Mouse (Mus musculus) liver, embryonic 13.5 days (tissue): ENCODE results near the gene Pced1b. TPM values are rescaled to one million over a fixed set of nuclear protein-coding genes. Genes with fewer than 3 reads are reported as not detected.

Experiments
- ATAC-seq: fragments of 200-750 bp; cut with Nextera tagmentation; 2 replicates; pipeline ENCODE4 v1.8.0; 2017; ENCODE audit warnings: low read depth, mild to moderate bottlenecking, moderate number of reproducible peaks, moderate library complexity
- DNase-seq: peaks from one replicate; pipeline ENCODE4 v3.0.0; 2022
- H3K27ac ChIP-seq: fragments of 300-500 bp; sonication (generic); 2 replicates; pipeline ENCODE4 v1.5.1; 2015; ENCODE audit warnings: moderate library complexity, mild to moderate bottlenecking, inconsistent platforms
- H3K27me3 ChIP-seq: fragments of 300-500 bp; sonication (generic); 2 replicates; pipeline ENCODE4 v1.6.1; 2015; ENCODE audit warnings: mild to moderate bottlenecking, inconsistent platforms
- H3K36me3 ChIP-seq: fragments of 300-500 bp; sonication (generic); 2 replicates; pipeline ENCODE4 v1.6.1; 2015; ENCODE audit warnings: mild to moderate bottlenecking, inconsistent platforms
- H3K4me1 ChIP-seq: fragments of 300-500 bp; sonication (generic); replicated peaks from 2 replicates; pipeline ENCODE4 v1.6.1; 2015; ENCODE audit warnings: inconsistent platforms
- H3K4me2 ChIP-seq: fragments of 300-500 bp; sonication (generic); 2 replicates; pipeline ENCODE4 v1.6.1; 2015; ENCODE audit warnings: inconsistent platforms, mild to moderate bottlenecking, moderate library complexity
- H3K4me3 ChIP-seq: fragments of 300-500 bp; sonication (generic); replicated peaks from 2 replicates; pipeline ENCODE4 v1.5.1; 2015; ENCODE audit warnings: mild to moderate bottlenecking, inconsistent platforms
- H3K9ac ChIP-seq: fragments of 300-500 bp; sonication (generic); 2 replicates; pipeline ENCODE4 v1.6.1; 2015; ENCODE audit warnings: mild to moderate bottlenecking, inconsistent platforms
- H3K9me3 ChIP-seq: fragments of 300-500 bp; sonication (generic); replicated peaks from 2 replicates; pipeline ENCODE4 v1.6.1; 2016; ENCODE audit warnings: inconsistent platforms
- WGBS: fragments of 180-500 bp; shearing (Covaris S2); methylation state at CpG from one replicate; pipeline ENCODE4 v1.1.7; 2015; ENCODE audit not compliant: insufficient replicate concordance; 5-methylcytosine and 5-hydroxymethylcytosine counted together
- polyA plus RNA-seq: library from polyadenylated mRNA; unstranded; fragments of >200 nt; fragmentation: Nextera tagmentation; extraction: Ambion mirVana; gene quantifications from 2 replicates; pipeline ENCODE4 v1.2.1, GENCODE M21; 2015

Gene Pced1b
- polyA plus RNA-seq, 1 experiment from 2014 or later: 4.6 TPM

DNA sequence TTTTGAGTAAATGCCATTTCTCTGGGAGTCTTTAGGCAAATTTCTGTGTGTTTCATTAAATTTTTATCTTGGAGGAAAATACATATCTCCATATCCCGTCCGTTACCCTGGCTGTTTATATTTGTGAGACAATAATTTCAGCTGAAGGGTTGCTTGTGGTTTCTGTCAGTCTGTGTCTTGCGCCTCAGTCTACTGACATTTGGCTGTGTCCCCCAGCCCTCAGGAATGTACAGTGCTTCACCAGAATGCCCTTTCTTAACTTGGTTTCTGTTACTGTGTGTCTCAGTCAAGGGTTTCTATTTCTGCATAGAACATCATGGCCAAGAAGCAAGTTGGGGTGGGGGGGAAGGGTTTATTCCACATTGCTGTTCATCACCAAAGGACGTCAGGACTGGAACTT is 42.3 kb downstream of the Pced1b start:
- Histone ChIP-seq H3K27me3 (no peaks in the 10 kb centered on the region), H3K9me3 (no peaks in the 10 kb centered on the region), H3K9ac (no peak overlapping the region), H3K4me2 (no peak overlapping the region), H3K4me3 (no peak overlapping the region), H3K27ac (no peak overlapping the region), H3K36me3 (no peaks in the 10 kb centered on the region), H3K4me1 (no peaks in the 10 kb centered on the region)
- DNase-seq (no peak), ATAC-seq (no peak)
- 65% methylated on average over 4 of the region's 4 CpGs for WGBS

- no peak for ATAC-seq
Measured at GRCm38 (mm10) chr15:97290351-97290750, 43.4 kb downstream of the Pced1b start.

GRCm38 (mm10) chr15:97291291-97292050 is 44.6 kb downstream of the Pced1b start:
- 78% methylated on average over 21 of the region's 21 CpGs for WGBS
- Histone ChIP-seq H3K36me3 (no peaks in the 10 kb centered on the region), H3K9me3 (no peaks in the 10 kb centered on the region), H3K4me1 (no peaks in the 10 kb centered on the region), H3K4me2 (no peak overlapping the region), H3K27me3 (no peaks in the 10 kb centered on the region), H3K9ac (no peak overlapping the region), H3K27ac (no peak overlapping the region), H3K4me3 (no peak overlapping the region)
- DNase-seq (no peak), ATAC-seq (no peak)

More at GRCm38 (mm10) chr15:97290351-97290750, 43.4 kb downstream of the Pced1b start:
- Histone ChIP-seq H3K36me3 (no peaks in the 10 kb centered on the region), H3K4me3 (no peak overlapping the region), H3K9ac (no peak overlapping the region), H3K27me3 (no peaks in the 10 kb centered on the region), H3K27ac (no peak overlapping the region), H3K4me2 (no peak overlapping the region), H3K4me1 (no peaks in the 10 kb centered on the region), H3K9me3 (no peaks in the 10 kb centered on the region)
- DNase-seq: no peak
- WGBS: 81% methylated on average over 6 of the region's 6 CpGs

DNA sequence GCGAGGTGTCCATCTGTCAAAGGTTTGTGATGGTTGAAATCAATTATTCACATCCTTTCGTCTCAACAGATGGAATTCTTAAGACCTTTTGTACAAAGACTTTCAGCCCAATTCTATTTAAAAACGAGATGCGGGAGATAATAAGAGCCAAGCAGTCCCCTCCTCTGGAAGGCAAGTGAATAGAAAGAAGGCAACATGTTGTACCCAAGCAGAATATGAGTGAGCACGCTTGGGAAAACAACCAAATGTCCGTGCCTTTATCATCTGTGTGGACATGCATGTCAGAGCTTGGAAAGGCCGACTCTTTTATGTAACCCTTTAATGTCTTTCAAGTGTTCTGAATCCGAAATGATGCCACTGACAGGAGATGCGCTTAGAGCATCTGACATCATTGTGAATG is 61.0 kb downstream of the Pced1b start:
- Histone ChIP-seq H3K27me3 (no peaks in the 10 kb centered on the region), H3K4me2 (no peak overlapping the region), H3K27ac (no peak overlapping the region), H3K9ac (no peak overlapping the region), H3K9me3 (no peaks in the 10 kb centered on the region), H3K36me3 (no peaks in the 10 kb centered on the region), H3K4me1 (no peaks in the 10 kb centered on the region), H3K4me3 (no peak overlapping the region)
- DNase-seq (no peak), ATAC-seq (no peak)
- 70% methylated on average over 9 of the region's 9 CpGs for WGBS

GRCm38 (mm10) chr15:97309533-97309932 is 62.6 kb downstream of the Pced1b start:
- Histone ChIP-seq H3K4me2 (no peak overlapping the region), H3K4me1 (no peaks in the 10 kb centered on the region), H3K27me3 (no peaks in the 10 kb centered on the region), H3K9me3 (no peaks in the 10 kb centered on the region), H3K4me3 (no peak overlapping the region), H3K27ac (no peak overlapping the region), H3K36me3 (no peaks in the 10 kb centered on the region), H3K9ac (no peak overlapping the region)
- WGBS: 80% methylated on average over 2 of the region's 2 CpGs
- DNase-seq (no peak), ATAC-seq (no peak)

DNA sequence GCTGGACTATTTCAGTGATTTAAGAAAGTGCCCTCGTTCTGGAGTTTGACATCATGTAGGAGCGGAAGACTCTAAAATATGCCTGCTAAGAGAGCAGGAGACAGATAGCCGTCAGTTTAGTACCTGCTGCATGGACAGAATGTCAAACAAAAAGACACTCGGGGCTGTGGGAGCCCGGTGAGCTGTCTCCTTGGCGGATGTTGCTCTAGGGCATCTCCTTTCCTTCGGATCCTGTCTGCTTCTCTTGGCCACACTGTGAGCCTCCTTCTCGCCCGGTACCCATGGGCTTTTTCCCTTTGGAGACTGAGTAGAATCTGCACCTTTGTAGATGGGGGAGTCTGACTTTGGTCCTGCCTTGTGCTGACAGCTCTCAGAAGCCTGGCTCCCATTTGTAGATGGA is 63.3 kb downstream of the Pced1b start:
- H3K4me3 ChIP-seq: no peak overlapping the region
- no peak overlapping the region for H3K27ac ChIP-seq
- no peak overlapping the region for H3K4me2 ChIP-seq
- no peaks in the 10 kb centered on the region for H3K36me3 ChIP-seq
- no peaks in the 10 kb centered on the region for H3K27me3 ChIP-seq
- DNase-seq (no peak), ATAC-seq (no peak)
- H3K9me3 ChIP-seq: no peaks in the 10 kb centered on the region
- 71% methylated on average over 9 of the region's 9 CpGs for WGBS
- no peaks in the 10 kb centered on the region for H3K4me1 ChIP-seq
- H3K9ac ChIP-seq: no peak overlapping the region

- WGBS: 55% methylated on average over 7 of the region's 7 CpGs
Measured at GRCm38 (mm10) chr15:97311211-97311610, 64.3 kb downstream of the Pced1b start.

DNA sequence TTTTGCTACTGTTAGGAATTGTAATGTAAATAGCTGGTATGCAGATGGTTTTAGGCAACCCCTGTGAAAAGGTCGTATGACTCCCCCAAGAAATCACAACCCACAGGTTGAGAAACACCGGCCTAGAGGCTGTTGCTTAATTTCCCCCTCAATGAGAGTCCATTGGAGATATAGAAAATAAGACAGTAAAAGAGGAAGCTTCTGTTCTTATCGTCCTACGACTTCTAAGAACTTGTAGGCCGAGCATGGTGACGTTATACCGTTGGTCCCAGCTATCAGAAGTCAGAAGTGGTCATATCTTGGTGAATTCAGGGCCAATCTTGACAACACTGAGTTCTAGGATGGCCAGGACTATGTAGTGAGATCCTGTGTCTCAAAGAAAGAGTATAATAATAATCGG is 65.0 kb downstream of the Pced1b start:
- Histone ChIP-seq H3K27me3 (no peaks in the 10 kb centered on the region), H3K9ac (no peak overlapping the region), H3K4me1 (no peaks in the 10 kb centered on the region), H3K4me3 (no peak overlapping the region), H3K36me3 (no peaks in the 10 kb centered on the region), H3K4me2 (no peak overlapping the region), H3K27ac (no peak overlapping the region), H3K9me3 (no peaks in the 10 kb centered on the region)
- 25% methylated on average over 8 of the region's 8 CpGs for WGBS
- peak; percentile 7 for DNase-seq
- ATAC-seq: no peak

More at GRCm38 (mm10) chr15:97311211-97311610, 64.3 kb downstream of the Pced1b start:
- Histone ChIP-seq H3K9ac (no peak overlapping the region), H3K36me3 (no peaks in the 10 kb centered on the region), H3K27ac (no peak overlapping the region), H3K4me3 (no peak overlapping the region), H3K9me3 (no peaks in the 10 kb centered on the region), H3K4me1 (no peaks in the 10 kb centered on the region), H3K27me3 (no peaks in the 10 kb centered on the region), H3K4me2 (no peak overlapping the region)
- DNase-seq (no peak), ATAC-seq (no peak)

- no peaks in the 10 kb centered on the region for H3K9me3 ChIP-seq
- no peak overlapping the region for H3K4me3 ChIP-seq
- no peak overlapping the region for H3K9ac ChIP-seq
- H3K27ac ChIP-seq: no peak overlapping the region
- no peak overlapping the region for H3K4me2 ChIP-seq
- H3K36me3 ChIP-seq: no peaks in the 10 kb centered on the region
- 73% methylated on average over 14 of the region's 14 CpGs for WGBS
- DNase-seq (no peak), ATAC-seq (no peak)
- H3K4me1 ChIP-seq: no peaks in the 10 kb centered on the region
- no peaks in the 10 kb centered on the region for H3K27me3 ChIP-seq
Measured at GRCm38 (mm10) chr15:97314720-97315421, 68.0 kb downstream of the Pced1b start.

DNA sequence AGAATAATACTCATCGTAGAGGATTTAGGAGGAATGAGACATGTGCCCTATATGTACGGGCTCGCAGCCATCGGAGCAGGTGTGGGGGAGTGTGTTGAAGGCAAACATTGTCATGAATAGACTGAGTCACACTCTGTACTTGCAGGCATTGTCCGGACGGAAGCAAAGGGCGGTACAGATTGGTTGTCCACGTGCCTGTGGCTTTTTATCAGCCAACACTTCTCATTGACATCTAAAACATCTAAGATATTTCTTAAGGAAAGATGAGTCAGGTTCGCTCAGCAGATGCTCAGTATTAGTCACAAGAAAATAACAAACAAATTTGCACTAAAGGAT is 68.5 kb downstream of the Pced1b start:
- Histone ChIP-seq H3K4me1 (no peaks in the 10 kb centered on the region), H3K27me3 (no peaks in the 10 kb centered on the region), H3K4me3 (no peak overlapping the region), H3K36me3 (no peaks in the 10 kb centered on the region), H3K9me3 (no peaks in the 10 kb centered on the region), H3K27ac (no peak overlapping the region), H3K9ac (no peak overlapping the region), H3K4me2 (no peak overlapping the region)
- 47% methylated on average over 9 of the region's 9 CpGs for WGBS
- ATAC-seq (no peak), DNase-seq (no peak)

- no peaks in the 10 kb centered on the region for H3K9me3 ChIP-seq
- no peak overlapping the region for H3K4me3 ChIP-seq
- H3K9ac ChIP-seq: no peak overlapping the region
- no peak overlapping the region for H3K27ac ChIP-seq
- ATAC-seq (no peak), DNase-seq (no peak)
- H3K36me3 ChIP-seq: no peaks in the 10 kb centered on the region
- H3K4me1 ChIP-seq: no peaks in the 10 kb centered on the region
- no peak overlapping the region for H3K4me2 ChIP-seq
- no peaks in the 10 kb centered on the region for H3K27me3 ChIP-seq
- 82% methylated on average over 21 of the region's 21 CpGs for WGBS
Measured at GRCm38 (mm10) chr15:97318365-97319001, 71.6 kb downstream of the Pced1b start.
